Mouse (Mus musculus) G1E (cell line): Measurements from ENCODE around the gene Slc16a6.

ENCODE experiments used
- CTCF ChIP-seq: IDR thresholded peaks from 2 replicates; pipeline ENCODE4 v1.5.1; 2012; ENCODE audit warnings: low read depth, low read length, inconsistent platforms, mixed read lengths
- GATA1 ChIP-seq: IDR thresholded peaks from 2 replicates; pipeline ENCODE4 v1.6.1; 2012; ENCODE audit warnings: borderline replicate concordance, low read length, inconsistent platforms, mixed read lengths
- GATA2 ChIP-seq: IDR thresholded peaks from 2 replicates; pipeline ENCODE4 v1.6.1; 2012; ENCODE audit warnings: low read depth, low read length, inconsistent platforms, borderline replicate concordance
- TAL1 ChIP-seq: conservative IDR thresholded peaks from 2 replicates; pipeline ENCODE4 v1.6.1; 2012; ENCODE audit warnings: low read depth, low read length, inconsistent platforms, mixed read lengths

DNA sequence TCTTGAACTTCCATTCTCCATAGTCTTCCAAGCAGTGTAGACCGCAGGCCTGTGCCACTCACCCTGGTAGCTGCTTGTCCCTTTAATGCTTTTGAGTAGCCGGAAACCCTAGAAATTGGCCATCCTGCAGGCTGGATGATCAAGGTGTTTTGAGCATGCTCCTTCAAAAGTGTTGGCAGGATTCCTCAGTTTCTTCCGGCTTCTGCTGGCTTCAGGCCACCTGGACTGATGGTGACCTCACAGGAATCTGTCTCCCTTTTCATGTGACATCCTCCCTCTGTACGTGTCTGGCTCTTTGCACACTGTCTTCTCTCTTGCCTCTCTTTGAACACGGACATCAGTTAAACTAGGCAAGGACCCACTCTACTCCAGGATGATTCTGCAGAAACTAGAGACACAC is 26.8 kb upstream of the Slc16a6 start:
- TF ChIP-seq CTCF (no peak), GATA1 (no peak), GATA2 (no peak), TAL1 (no peak)
